Mouse (Mus musculus) layer of hippocampus, adult 9-10 months (tissue): ENCODE data around the gene Fbxw14.
A peak's percentile ranks its signal among the peaks of the same experiment; 100 is the strongest.
"Not testable (repeated sequence)": the region's sequence is repeated elsewhere in the genome, so short reads cannot be mapped to it uniquely, and the experiment has no call there.

Source experiments
- DNase-seq: peaks from one replicate; pipeline ENCODE4 v3.0.0; 2022; ENCODE audit warnings: low spot score

The Fbxw14 gene

GRCm38 (mm10) chr9:109287576-109287975, at the start of gene Fbxw14:
Gene Fbxw14, minus strand, starts transcription at chr9:109287676.
- DNase-seq = not testable (repeated sequence)

- peak; percentile 8 for DNase-seq
These were observed 24.4 kb downstream of the Fbxw14 start for GRCm38 (mm10) chr9:109263041-109263440.

DNA sequence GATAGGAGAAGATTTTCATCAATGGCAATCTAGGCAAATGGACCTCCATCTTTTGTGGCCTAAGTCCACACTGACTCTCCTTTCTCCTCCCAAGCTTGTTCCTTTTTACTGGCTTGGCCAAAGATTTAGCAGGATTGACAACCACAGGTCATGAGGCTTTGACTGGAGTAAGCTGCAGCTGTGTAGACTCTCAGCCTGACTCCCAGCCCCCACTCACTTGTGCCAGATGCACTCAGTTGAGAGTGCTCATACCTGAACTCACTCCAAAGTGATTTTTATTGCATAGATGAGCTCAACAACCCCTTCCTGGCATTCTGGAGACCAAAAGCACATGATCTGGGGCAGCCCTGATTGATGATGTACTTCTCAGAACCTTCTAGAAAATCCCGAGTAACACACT, 52.8 kb downstream of the Fbxw14 start, which contains the start of gene Fbxw20:
TSS of gene Fbxw20 (minus strand) at position 101 of the 400 bp plus-strand sequence.
- no peak for DNase-seq
